Mouse (Mus musculus): ENCODE measurements around the gene Mgll. TPM values are rescaled to one million over a fixed set of nuclear protein-coding genes. Genes with fewer than 3 reads are reported as not detected.
A peak's percentile ranks its signal among the peaks of the same experiment; 100 is the strongest.

The Mgll gene
- polyA plus RNA-seq, 1 experiment from 2014 or later, result 43.6 TPM

- H3K4me1 ChIP-seq (replicated peaks; ENCODE audit: insufficient read depth, low read length), result no peaks in the 10 kb centered on the region
- no peak for TF ChIP-seq CTCF (IDR thresholded peaks at IDR 0.05; ENCODE audit: low read depth)
- no peaks in the 10 kb centered on the region for H3K27me3 ChIP-seq (ENCODE audit: insufficient read depth, low read length)
- no peak overlapping the region for H3K4me3 ChIP-seq (replicated peaks; ENCODE audit: low read depth, low read length)
- H3K36me3 ChIP-seq (ENCODE audit: insufficient read depth, low read length), result no peaks in the 10 kb centered on the region
- ATAC-seq (replicated peaks; ENCODE audit: low FRiP score, low read depth) (no peak), DNase-seq (ENCODE audit: low spot score) (no peak)
- H3K27ac ChIP-seq, result no peak overlapping the region
- no peak overlapping the region for H3K4me2 ChIP-seq (ENCODE audit: low read length)
- H3K9me3 ChIP-seq (replicated peaks; ENCODE audit: low read length), result no peaks in the 10 kb centered on the region
- 51% methylated on average over 7 of the region's 7 CpGs for WGBS
- no peak overlapping the region for H3K9ac ChIP-seq (ENCODE audit: low read depth, low read length)
Measured at GRCm38 (mm10) chr6:88872811-88873210, 148.6 kb downstream of the Mgll start.

GRCm38 (mm10) chr6:88873965-88874867 lies 150.0 kb downstream of the Mgll start:
- Histone ChIP-seq H3K9ac (ENCODE audit: low read depth, low read length) (peak overlapping the region; percentile 81), H3K27ac (no peak overlapping the region; the same call in 1 of the 2 replicates), H3K9me3 (replicated peaks; ENCODE audit: low read length) (no peaks in the 10 kb centered on the region), H3K4me3 (replicated peaks; ENCODE audit: low read depth, low read length) (peak overlapping the region; percentile 71), H3K27me3 (ENCODE audit: insufficient read depth, low read length) (no peaks in the 10 kb centered on the region), H3K4me2 (ENCODE audit: low read length) (peak overlapping the region; percentile 99), H3K36me3 (ENCODE audit: insufficient read depth, low read length) (no peaks in the 10 kb centered on the region), H3K4me1 (replicated peaks; ENCODE audit: insufficient read depth, low read length) (no peaks in the 10 kb centered on the region)
- TF ChIP-seq CTCF (IDR thresholded peaks at IDR 0.05; ENCODE audit: low read depth), result no peak
- DNase-seq (ENCODE audit: low spot score), result peak; percentile 47
- under 1% methylated on average over 66 of the region's 74 CpGs for WGBS
- peak; percentile 59 for ATAC-seq (replicated peaks; ENCODE audit: low FRiP score, low read depth)

GRCm38 (mm10) chr6:88874868-88875508 lies 150.8 kb downstream of the Mgll start, which contains the start of gene Podxl2:
Gene Podxl2, minus strand, starts transcription at chr6:88875044.
- Histone ChIP-seq H3K36me3 (ENCODE audit: insufficient read depth, low read length) (no peaks in the 10 kb centered on the region), H3K4me2 (ENCODE audit: low read length) (peak within 1 kb of the TSS; percentile 99), H3K27ac (no peak within 1 kb of the TSS; the same call in 1 of the 2 replicates), H3K27me3 (ENCODE audit: insufficient read depth, low read length) (no peaks in the 10 kb centered on the region), H3K9ac (ENCODE audit: low read depth, low read length) (peak within 1 kb of the TSS; percentile 81), H3K9me3 (replicated peaks; ENCODE audit: low read length) (no peaks in the 10 kb centered on the region), H3K4me3 (replicated peaks; ENCODE audit: low read depth, low read length) (peak within 1 kb of the TSS; percentile 71), H3K4me1 (replicated peaks; ENCODE audit: insufficient read depth, low read length) (no peaks in the 10 kb centered on the region)
- ATAC-seq (replicated peaks; ENCODE audit: low FRiP score, low read depth) (peak; percentile 67), DNase-seq (ENCODE audit: low spot score) (peak; percentile 76)
- 5% methylated on average over 62 of the region's 63 CpGs for WGBS
- TF ChIP-seq CTCF (IDR thresholded peaks at IDR 0.05; ENCODE audit: low read depth), result no peak

Other genes with a start within 250 kb of the Mgll start
- 171 and 194 TPM in 2 replicates for gene Sec61a1, start 205.5 kb upstream of the Mgll start, polyA plus RNA-seq (2015; fragmentation: Nextera tagmentation; extraction: Ambion mirVana)
- gene Kbtbd12, start 86.5 kb upstream of the Mgll start, polyA plus RNA-seq (2015; fragmentation: Nextera tagmentation; extraction: Ambion mirVana), result 0.14 TPM in 1 of 2 replicates, not detected in the other
- 41.0 and 42.8 TPM in 2 replicates for gene Abtb1, start 117.6 kb downstream of the Mgll start, polyA plus RNA-seq (2015; fragmentation: Nextera tagmentation; extraction: Ambion mirVana)
- gene Podxl2, start 150.6 kb downstream of the Mgll start, polyA plus RNA-seq (2015; fragmentation: Nextera tagmentation; extraction: Ambion mirVana), result 50.6 and 54.2 TPM in 2 replicates
- 59.3 and 73.1 TPM in 2 replicates for gene Mcm2, start 174.4 kb downstream of the Mgll start, polyA plus RNA-seq (2015; fragmentation: Nextera tagmentation; extraction: Ambion mirVana)
- gene Tpra1, start 177.8 kb downstream of the Mgll start, polyA plus RNA-seq (2015; fragmentation: Nextera tagmentation; extraction: Ambion mirVana), result 62.2 and 71.1 TPM in 2 replicates